Mouse (Mus musculus): ENCODE measurements around the gene Fam221a. TPM values are rescaled to one million over a fixed set of nuclear protein-coding genes. Genes with fewer than 3 reads are reported as not detected.

The Fam221a gene
- total and polyA plus RNA-seq, 2 experiments: 0.17 to 0.83 TPM

GRCm38 (mm10) chr6:49437306-49437705 lies 69.8 kb downstream of the Fam221a start:
- Histone ChIP-seq H3K9ac (ENCODE audit: low read depth, low read length) (no peak overlapping the region), H3K79me2 (ENCODE audit: control insufficient read depth, insufficient read depth, low read length) (no peaks in the 10 kb centered on the region), H3K4me1 (ENCODE audit: control insufficient read depth, insufficient read depth, low read length) (no peaks in the 10 kb centered on the region), H3K36me3 (ENCODE audit: control insufficient read depth, insufficient read depth, low read length) (no peaks in the 10 kb centered on the region), H3K27ac (replicated peaks; ENCODE audit: insufficient read depth, low read depth, low read length) (no peak overlapping the region), H3K27me3 (ENCODE audit: control insufficient read depth, insufficient read depth, low read length) (no peaks in the 10 kb centered on the region), H3K4me3 (ENCODE audit: insufficient read depth, low read depth, low read length) (no peak overlapping the region)
- no peak for DNase-seq (ENCODE audit: extremely low read depth, low read depth, low spot score)
- TF ChIP-seq CTCF (IDR thresholded peaks at IDR 0.05; ENCODE audit: low read depth, low read length) (no peak), POLR2A (IDR thresholded peaks at IDR 0.05; ENCODE audit: extremely low read depth, insufficient read depth, low read length) (no peak)
- WGBS: 80% methylated on average over 1 of the region's 1 CpGs

Other genes starting within 250 kb of the Fam221a start
- gene Igf2bp3, start 152.8 kb upstream of the Fam221a start, total RNA-seq (2014; rRNA removed): 0.27 and 0.46 TPM in 2 replicates
- gene Igf2bp3, start 152.8 kb upstream of the Fam221a start, polyA plus RNA-seq (2012; rRNA removed): 0.05 and 0.21 TPM in 2 replicates
- gene Tra2a, start 103.7 kb upstream of the Fam221a start, total RNA-seq (2014; rRNA removed): 19.3 and 20.5 TPM in 2 replicates
- 7.8 and 9.8 TPM in 2 replicates for gene Tra2a, start 103.7 kb upstream of the Fam221a start, polyA plus RNA-seq (2012; rRNA removed)
- 1.2 and 1.8 TPM in 2 replicates for gene Ccdc126, start 48.5 kb upstream of the Fam221a start, total RNA-seq (2014; rRNA removed)
- 0.84 and 0.87 TPM in 2 replicates for gene Ccdc126, start 48.5 kb upstream of the Fam221a start, polyA plus RNA-seq (2012; rRNA removed)
- not detected in 2 replicates for gene Stk31, start 27.9 kb downstream of the Fam221a start, total RNA-seq (2014; rRNA removed)
- gene Stk31, start 27.9 kb downstream of the Fam221a start, polyA plus RNA-seq (2012; rRNA removed): not detected in 2 replicates